In genomic region chr9:37752006-37752405, GRCm38 (mm10) we compare ENCODE assay signal across 40 mouse cellular contexts. TPM values are rescaled to one million over a fixed set of nuclear protein-coding genes. Genes with fewer than 3 reads are reported as not detected.
"Had no signal": no experiment of that assay in that cellular context is flagged by ENCODE, and none has a peak within 500 bp of the region (broad histone marks: within the 10 kb centered on the region; RNA-seq: fewer than 3 reads in every experiment).

No protein-coding gene starts in this region.

- H3K9me3 ChIP-seq: heart, embryonic 10.5 days; heart, embryonic 12.5 days; hindbrain, embryonic 10.5 days; hindbrain, embryonic 12.5 days; intestine, embryonic 15.5 days; limb, embryonic 10.5 days; limb, embryonic 12.5 days; liver, embryonic 13.5 days; liver, embryonic 15.5 days had no signal

- H3K27me3 ChIP-seq: heart, embryonic 12.5 days; hindbrain, embryonic 12.5 days; intestine, embryonic 15.5 days; limb, embryonic 12.5 days; liver, embryonic 13.5 days; liver, embryonic 15.5 days had no signal

- H3K4me2 ChIP-seq: heart, embryonic 12.5 days; hindbrain, embryonic 12.5 days; hindbrain, embryonic 14.5 days; intestine, embryonic 15.5 days; limb, embryonic 12.5 days; liver, embryonic 11.5 days; liver, embryonic 13.5 days; liver, embryonic 15.5 days had no signal

- H3K27ac ChIP-seq: heart, embryonic 10.5 days; hindbrain, embryonic 10.5 days; hindbrain, embryonic 12.5 days; hindbrain, embryonic 14.5 days; intestine, embryonic 15.5 days; layer of hippocampus, adult 2 months; left cerebral cortex, adult 2 months; limb, embryonic 10.5 days; limb, embryonic 12.5 days; liver, embryonic 13.5 days; liver, embryonic 15.5 days had no signal

- H3K9ac ChIP-seq: heart, embryonic 12.5 days; hindbrain, embryonic 12.5 days; hindbrain, embryonic 14.5 days; intestine, embryonic 15.5 days; limb, embryonic 12.5 days; liver, embryonic 13.5 days; liver, embryonic 15.5 days had no signal

- H3K4me1 ChIP-seq: intestine, embryonic 15.5 days; liver, embryonic 13.5 days; liver, embryonic 15.5 days had no signal

- DNase-seq: gastrocnemius, postnatal 10 days; gastrocnemius, postnatal 25 days; heart, adult 18-20 months; heart, postnatal 10 days; heart, postnatal 4 days; kidney, adult 18-20 months; kidney, adult 8-10 months; kidney, postnatal 10 days; kidney, postnatal 25 days; kidney, postnatal 4 days; liver; liver, embryonic 13.5 days had no signal

- H3K36me3 ChIP-seq: heart, embryonic 10.5 days; heart, embryonic 12.5 days; hindbrain, embryonic 10.5 days; hindbrain, embryonic 12.5 days; intestine, embryonic 15.5 days; limb, embryonic 10.5 days; limb, embryonic 12.5 days; liver, embryonic 13.5 days; liver, embryonic 15.5 days had no signal

- ATAC-seq: inflammation-experienced regulatory T-cells, adult 6 months; intestine, embryonic 15.5 days; intestine, postnatal 0 days had no signal

- H3K4me3 ChIP-seq: heart, embryonic 10.5 days; heart, embryonic 12.5 days; hindbrain, embryonic 10.5 days; hindbrain, embryonic 12.5 days; intestine, embryonic 15.5 days; layer of hippocampus, adult 2 months; left cerebral cortex, adult 2 months; limb, embryonic 10.5 days; limb, embryonic 12.5 days; liver, embryonic 13.5 days; liver, embryonic 15.5 days had no signal

RNA-seq across cellular contexts. Expression of gene Olfr874, which starts 7.1 kb away (rescaled TPM):
- total RNA-seq: gastrocnemius, postnatal 10 days; gastrocnemius, postnatal 25 days; gastrocnemius, postnatal 4 days; granulocyte monocyte progenitor cell, adult 5-6 weeks; heart, adult 18-20 months; heart, adult 8-10 months; heart, postnatal 10 days; heart, postnatal 25 days; heart, postnatal 4 days; layer of hippocampus, adult 2 months; layer of hippocampus, postnatal 10 days; layer of hippocampus, postnatal 25 days; left cerebral cortex, adult 2 months; left cerebral cortex, postnatal 14 days; left cerebral cortex, postnatal 36 days had no signal
- polyA plus RNA-seq: heart, embryonic 10.5 days; heart, embryonic 12.5 days; heart, embryonic 14.5 days; heart, embryonic 16.5 days; hindbrain, embryonic 10.5 days; hindbrain, embryonic 12.5 days; hindbrain, embryonic 14.5 days; hindbrain, embryonic 16.5 days; inflammation-experienced regulatory T-cells, adult 6 months; intestine, embryonic 15.5 days; intestine, postnatal 0 days; kidney, embryonic 14.5 days; kidney, embryonic 16.5 days; limb, embryonic 10.5 days; limb, embryonic 12.5 days; liver, embryonic 11.5 days; liver, embryonic 13.5 days; liver, embryonic 15.5 days had no signal

RNA-seq across cellular contexts. Expression of gene Olfr875, which starts 19.7 kb away (rescaled TPM):
- total RNA-seq: gastrocnemius, postnatal 10 days; gastrocnemius, postnatal 25 days; gastrocnemius, postnatal 4 days; granulocyte monocyte progenitor cell, adult 5-6 weeks; heart, adult 18-20 months; heart, adult 8-10 months; heart, postnatal 10 days; heart, postnatal 25 days; heart, postnatal 4 days; layer of hippocampus, adult 2 months; layer of hippocampus, postnatal 10 days; layer of hippocampus, postnatal 25 days; left cerebral cortex, adult 2 months; left cerebral cortex, postnatal 14 days; left cerebral cortex, postnatal 36 days had no signal
- polyA plus RNA-seq: heart, embryonic 10.5 days; heart, embryonic 12.5 days; heart, embryonic 14.5 days; heart, embryonic 16.5 days; hindbrain, embryonic 10.5 days; hindbrain, embryonic 12.5 days; hindbrain, embryonic 14.5 days; hindbrain, embryonic 16.5 days; inflammation-experienced regulatory T-cells, adult 6 months; intestine, embryonic 15.5 days; intestine, postnatal 0 days; kidney, embryonic 14.5 days; limb, embryonic 10.5 days; limb, embryonic 12.5 days; liver, embryonic 11.5 days; liver, embryonic 13.5 days; liver, embryonic 15.5 days had no signal

RNA-seq across cellular contexts. Expression of gene Olfr160, which starts 36.0 kb away (rescaled TPM):
- total RNA-seq: gastrocnemius, postnatal 10 days; gastrocnemius, postnatal 25 days; gastrocnemius, postnatal 4 days; granulocyte monocyte progenitor cell, adult 5-6 weeks; heart, adult 18-20 months; heart, adult 8-10 months; heart, postnatal 10 days; heart, postnatal 25 days; heart, postnatal 4 days; layer of hippocampus, adult 2 months; layer of hippocampus, postnatal 10 days; layer of hippocampus, postnatal 25 days; left cerebral cortex, adult 2 months; left cerebral cortex, postnatal 14 days; left cerebral cortex, postnatal 36 days had no signal
- polyA plus RNA-seq: heart, embryonic 10.5 days; heart, embryonic 12.5 days; heart, embryonic 14.5 days; heart, embryonic 16.5 days; hindbrain, embryonic 10.5 days; hindbrain, embryonic 12.5 days; hindbrain, embryonic 14.5 days; hindbrain, embryonic 16.5 days; inflammation-experienced regulatory T-cells, adult 6 months; intestine, embryonic 15.5 days; intestine, postnatal 0 days; kidney, embryonic 14.5 days; kidney, embryonic 16.5 days; limb, embryonic 10.5 days; limb, embryonic 12.5 days; limb, embryonic 14.5 days; liver, embryonic 11.5 days; liver, embryonic 13.5 days; liver, embryonic 15.5 days had no signal

RNA-seq across cellular contexts. Expression of gene Olfr876, which starts 50.8 kb away (rescaled TPM):
- total RNA-seq: gastrocnemius, postnatal 10 days; gastrocnemius, postnatal 25 days; gastrocnemius, postnatal 4 days; granulocyte monocyte progenitor cell, adult 5-6 weeks; heart, adult 18-20 months; heart, adult 8-10 months; heart, postnatal 10 days; heart, postnatal 25 days; heart, postnatal 4 days; layer of hippocampus, adult 2 months; layer of hippocampus, postnatal 10 days; layer of hippocampus, postnatal 25 days; left cerebral cortex, adult 2 months; left cerebral cortex, postnatal 14 days; left cerebral cortex, postnatal 36 days had no signal
- polyA plus RNA-seq: heart, embryonic 10.5 days; heart, embryonic 12.5 days; heart, embryonic 14.5 days; heart, embryonic 16.5 days; hindbrain, embryonic 10.5 days; hindbrain, embryonic 12.5 days; hindbrain, embryonic 14.5 days; hindbrain, embryonic 16.5 days; inflammation-experienced regulatory T-cells, adult 6 months; intestine, embryonic 15.5 days; intestine, postnatal 0 days; kidney, embryonic 14.5 days; kidney, embryonic 16.5 days; limb, embryonic 10.5 days; limb, embryonic 12.5 days; limb, embryonic 14.5 days; liver, embryonic 11.5 days; liver, embryonic 13.5 days; liver, embryonic 15.5 days had no signal
